Mouse (Mus musculus) WW6 (cell line): ENCODE measurements around the gene Ddb2.
A peak's percentile ranks its signal among the peaks of the same experiment; 100 is the strongest.

Source experiments
- DNase-seq: peaks from one replicate; pipeline ENCODE4 v3.0.0-alpha.2; 2013; ENCODE audit warnings: low read depth, low spot score

The Ddb2 gene

DNA sequence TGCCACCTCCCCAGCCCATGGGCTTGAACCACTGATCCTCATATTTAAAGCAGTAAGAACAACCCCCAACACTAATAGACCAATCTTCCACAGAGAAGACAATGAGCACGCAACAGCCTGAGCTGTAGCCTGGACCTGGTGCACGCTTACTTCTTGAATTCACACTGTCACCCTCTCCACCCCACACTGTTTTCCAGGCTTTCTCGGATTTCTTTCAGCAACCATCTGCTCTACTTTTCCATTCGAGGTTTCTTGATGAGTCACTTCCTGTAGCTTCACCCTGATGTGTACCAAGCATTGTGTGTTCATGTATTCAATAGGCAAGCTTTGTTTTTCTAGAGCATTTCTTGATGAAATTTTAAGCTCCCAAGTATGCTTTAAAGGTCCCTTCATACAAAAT is 49.4 kb downstream of the Ddb2 start:
- no peak for DNase-seq

DNA sequence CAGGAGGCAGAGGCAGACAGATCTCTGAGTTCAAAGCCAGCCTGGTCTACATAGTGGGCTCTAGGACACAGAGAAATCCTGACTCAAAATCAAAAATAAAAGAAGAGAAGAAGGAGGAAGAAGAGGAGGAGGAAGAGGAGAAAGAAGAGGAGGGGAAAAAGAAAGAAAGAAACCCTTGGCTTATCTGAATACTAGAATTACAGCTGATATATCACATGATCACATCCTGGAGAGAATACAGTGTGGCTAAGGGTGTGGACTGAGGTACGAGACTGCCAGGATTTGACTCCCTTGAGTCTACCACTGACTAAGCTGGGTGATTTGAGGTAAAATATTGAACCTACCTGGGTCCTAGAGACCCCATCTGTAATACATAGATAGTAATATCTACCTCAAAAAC is 50.6 kb downstream of the Ddb2 start:
- no peak for DNase-seq

- no peak for DNase-seq
Measured at GRCm38 (mm10) chr2:91183711-91184405, 52.9 kb downstream of the Ddb2 start, which contains the start of gene Madd. Gene Madd (minus strand): TSS chr2:91183837.

DNA sequence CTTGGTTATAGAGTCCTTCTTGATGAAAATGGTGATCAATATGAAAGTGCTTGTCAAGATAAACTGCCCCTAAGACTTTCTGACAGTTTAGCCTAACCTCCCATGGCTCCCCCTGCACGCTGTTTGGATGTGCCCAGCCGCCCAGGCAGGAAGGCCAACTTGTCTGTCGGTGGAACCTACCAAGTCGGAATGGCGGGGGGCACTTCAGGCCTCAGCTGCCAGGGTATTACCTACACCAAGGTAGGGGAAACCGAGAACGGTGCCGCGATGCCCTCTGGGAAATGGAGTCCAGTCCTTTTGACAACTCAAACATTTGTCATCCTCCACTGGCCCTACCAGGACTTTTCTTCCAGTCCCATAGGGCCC is 53.7 kb downstream of the Ddb2 start:
- peak; percentile 93 for DNase-seq

- peak; percentile 68 for DNase-seq
Measured at GRCm38 (mm10) chr2:91182405-91183147, 54.2 kb downstream of the Ddb2 start.

GRCm38 (mm10) chr2:91182016-91182404 is 54.8 kb downstream of the Ddb2 start:
- no peak for DNase-seq

GRCm38 (mm10) chr2:91180706-91181105 is 56.1 kb downstream of the Ddb2 start:
- no peak for DNase-seq

- no peak for DNase-seq
Measured at GRCm38 (mm10) chr2:91179825-91180224, 57.0 kb downstream of the Ddb2 start.

GRCm38 (mm10) chr2:91176234-91176633 is 60.5 kb downstream of the Ddb2 start:
- DNase-seq = no peak

DNA sequence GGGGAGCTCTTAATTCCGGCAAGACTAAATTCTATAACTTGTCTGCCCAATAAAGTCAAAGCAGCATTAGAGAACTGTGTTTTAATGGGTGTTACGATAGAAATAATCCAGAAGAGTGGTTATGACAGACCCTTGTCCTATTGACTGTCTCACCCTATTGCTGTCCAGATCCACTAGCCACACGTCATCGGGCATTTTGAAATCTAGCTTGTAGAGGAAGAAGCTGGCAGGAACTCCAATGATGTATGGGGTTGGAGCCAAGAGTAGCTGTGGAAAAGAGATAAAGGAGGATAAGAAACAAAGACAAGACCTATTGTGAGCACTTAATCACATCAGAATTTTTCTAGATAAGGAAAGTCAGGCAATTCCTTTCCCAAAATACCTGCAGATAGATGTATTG is 61.3 kb downstream of the Ddb2 start:
- DNase-seq = no peak

- DNase-seq = no peak
Measured at GRCm38 (mm10) chr2:91169587-91170322, 67.0 kb downstream of the Ddb2 start.

DNA sequence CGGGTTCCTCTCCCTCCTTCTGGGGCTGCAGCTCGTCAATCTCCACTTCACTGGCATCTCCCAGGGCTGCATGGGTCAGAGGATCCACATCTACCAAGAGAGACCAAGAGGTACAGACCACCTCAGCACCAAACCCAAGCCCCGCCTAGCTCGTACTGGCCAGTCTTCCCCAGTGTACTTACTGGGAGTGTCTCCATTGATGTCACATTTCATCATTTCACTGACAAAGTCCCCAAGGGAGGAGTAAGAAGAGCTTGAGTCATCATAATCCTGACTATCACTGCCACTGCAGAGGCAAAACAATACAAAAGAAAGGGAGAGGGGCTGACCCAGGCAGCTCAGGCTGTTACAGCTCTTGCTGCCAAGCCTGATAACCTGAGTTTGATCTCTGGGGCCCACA is 69.2 kb downstream of the Ddb2 start:
- DNase-seq = no peak

DNA sequence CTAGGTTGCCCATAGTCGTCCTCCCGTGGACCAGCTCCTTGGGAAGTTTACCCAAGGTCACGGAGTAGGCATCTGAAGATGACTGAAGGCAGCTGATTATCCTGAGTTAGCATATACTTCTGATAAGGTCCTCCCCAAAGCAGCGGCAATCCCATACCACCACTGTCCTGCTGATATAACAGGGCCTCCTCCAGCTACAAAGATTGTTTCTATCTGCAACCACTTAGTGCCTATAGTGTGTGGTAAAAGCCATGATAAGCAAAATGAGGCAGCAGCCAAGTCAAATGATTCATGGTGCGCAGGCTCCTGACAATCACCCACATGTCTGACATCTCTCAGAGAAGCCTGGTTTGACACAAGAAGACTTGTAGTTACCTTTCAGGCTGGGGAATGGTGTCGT is 71.8 kb downstream of the Ddb2 start:
- DNase-seq = no peak

DNA sequence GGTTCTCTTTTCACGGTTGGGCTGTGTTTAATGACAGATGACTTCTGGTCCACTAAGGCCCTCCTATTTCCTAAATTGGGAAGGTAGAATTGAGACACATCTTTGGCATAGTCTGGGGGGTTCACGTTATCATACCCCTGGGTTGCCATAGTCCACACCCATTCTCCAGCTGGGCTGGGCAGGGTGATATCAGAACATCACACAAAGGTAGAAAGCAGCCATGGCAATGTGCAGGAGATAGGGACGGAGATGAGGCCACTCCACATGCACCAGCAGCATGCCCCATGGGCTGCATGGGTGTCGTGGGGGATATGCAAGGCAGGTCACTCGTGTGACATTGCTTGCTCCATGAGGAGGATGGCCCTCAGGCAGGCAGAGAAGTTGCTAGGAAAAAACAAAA is 73.2 kb downstream of the Ddb2 start:
- DNase-seq = no peak

- DNase-seq = no peak
Measured at GRCm38 (mm10) chr2:91162952-91163351, 73.8 kb downstream of the Ddb2 start.
